In the genomic region with DNA sequence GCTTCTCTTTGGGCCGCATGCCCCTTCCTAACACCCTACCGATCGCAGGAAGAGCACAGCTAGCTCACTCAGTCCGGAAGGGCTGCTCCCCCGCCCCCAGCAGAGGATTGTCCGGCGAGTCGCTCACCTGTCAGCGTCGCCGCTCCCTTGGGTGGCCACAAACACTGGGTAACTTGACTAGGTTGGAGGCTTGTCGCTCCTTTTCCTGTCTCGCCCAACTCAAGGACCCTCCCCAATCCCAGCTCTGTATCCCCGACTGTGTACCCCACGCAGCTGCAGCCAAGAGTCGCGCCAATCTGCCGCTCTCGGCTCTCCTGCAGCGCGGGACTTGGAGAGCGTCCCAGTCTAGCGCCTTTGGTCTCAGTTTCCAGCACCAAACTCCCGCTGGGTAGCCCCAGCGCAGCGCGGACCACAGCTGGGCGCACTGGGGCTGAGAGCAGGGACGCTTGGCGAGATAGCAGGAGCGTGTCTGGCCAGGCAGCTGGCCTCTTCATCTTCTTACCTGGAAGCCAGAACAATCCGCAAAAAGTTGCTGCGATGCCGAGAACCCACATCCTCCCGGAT, we compare ENCODE assay signal across 9 mouse cellular contexts. TPM values are rescaled to one million over a fixed set of nuclear protein-coding genes. Genes with fewer than 3 reads are reported as not detected.
DNase-seq lines count a peak whose midpoint lies in the region; ATAC-seq and TF ChIP-seq lines count a peak whose summit lies in the region.
"Had no signal": no experiment of that assay in that cellular context is flagged by ENCODE, and none has a peak within 500 bp of the region (broad histone marks: within the 10 kb centered on the region; RNA-seq: fewer than 3 reads in every experiment).

No protein-coding gene starts in this region.

- no peak for TF ChIP-seq EP300 in ES-Bruce4 (IDR thresholded peaks at IDR 0.05; ENCODE audit: insufficient read depth, low read depth, low read length)

- H3K9ac ChIP-seq in ES-Bruce4 (ENCODE audit: low read depth, poor library complexity, severe bottlenecking): no peak overlapping the region; the same call in 1 of the 2 replicates
- H3K9ac ChIP-seq in forebrain, embryonic 12.5 days: peak overlapping the region; percentile 59
- H3K9ac ChIP-seq in hindbrain, embryonic 13.5 days: peak overlapping the region; percentile 81
- H3K9ac ChIP-seq in limb, embryonic 11.5 days (ENCODE audit: low read length): peak overlapping the region; percentile 22

- H3K27ac ChIP-seq in ES-Bruce4 (ENCODE audit: insufficient read depth, low read length): no peak overlapping the region
- H3K27ac ChIP-seq in forebrain, embryonic 12.5 days: no peak overlapping the region
- H3K27ac ChIP-seq in hindbrain, embryonic 13.5 days: peak overlapping the region; percentile 64
- H3K27ac ChIP-seq in limb, embryonic 11.5 days (replicated peaks; ENCODE audit: low read depth, low read length): no peak overlapping the region

- H3K27me3 ChIP-seq in ES-Bruce4 (ENCODE audit: control insufficient read depth, insufficient read depth, low read length, poor library complexity, severe bottlenecking): no peaks in the 10 kb centered on the region; the same call in 1 of the 2 replicates
- peaks cover 53% of the 10 kb centered on the region for H3K27me3 ChIP-seq in forebrain, embryonic 12.5 days
- H3K27me3 ChIP-seq in hindbrain, embryonic 13.5 days: peaks cover 27% of the 10 kb centered on the region
- H3K27me3 ChIP-seq in limb, embryonic 11.5 days (ENCODE audit: control insufficient read depth, insufficient read depth, low read length): peaks cover 29% of the 10 kb centered on the region

- no peak for TF ChIP-seq POLR2A in ES-Bruce4 (IDR thresholded peaks at IDR 0.05; ENCODE audit: insufficient read depth, low read length)

- ATAC-seq in forebrain, embryonic 12.5 days (ENCODE audit: low FRiP score): peak; percentile 59
- ATAC-seq in hindbrain, embryonic 13.5 days (ENCODE audit: low FRiP score): peak; percentile 50
- peak; percentile 51; the same call in 1 of the 2 replicates for ATAC-seq in limb, embryonic 11.5 days (ENCODE audit: insufficient number of reproducible peaks, low FRiP score, low TSS enrichment, low read depth)

- no peak for TF ChIP-seq CTCF in ES-Bruce4 (IDR thresholded peaks at IDR 0.05; ENCODE audit: low read depth, low read length)

- H3K4me1 ChIP-seq in ES-Bruce4 (ENCODE audit: control insufficient read depth, insufficient read depth, low read length): no peaks in the 10 kb centered on the region
- peaks cover 27% of the 10 kb centered on the region for H3K4me1 ChIP-seq in forebrain, embryonic 12.5 days
- H3K4me1 ChIP-seq in hindbrain, embryonic 13.5 days (replicated peaks): peaks cover 32% of the 10 kb centered on the region
- peaks cover 22% of the 10 kb centered on the region for H3K4me1 ChIP-seq in limb, embryonic 11.5 days (ENCODE audit: control insufficient read depth, insufficient read depth, low read length)

- peak overlapping the region; percentile 98 for H3K4me2 ChIP-seq in forebrain, embryonic 12.5 days
- H3K4me2 ChIP-seq in hindbrain, embryonic 13.5 days: peak overlapping the region; percentile 98
- peak overlapping the region; percentile 91 for H3K4me2 ChIP-seq in limb, embryonic 11.5 days (ENCODE audit: low read depth, severe bottlenecking)

- H3K36me3 ChIP-seq in ES-Bruce4 (ENCODE audit: control insufficient read depth, insufficient read depth, low read length, poor library complexity, severe bottlenecking): no peaks in the 10 kb centered on the region
- no peaks in the 10 kb centered on the region for H3K36me3 ChIP-seq in forebrain, embryonic 12.5 days (replicated peaks)
- no peaks in the 10 kb centered on the region for H3K36me3 ChIP-seq in hindbrain, embryonic 13.5 days
- H3K36me3 ChIP-seq in limb, embryonic 11.5 days (ENCODE audit: control insufficient read depth, insufficient read depth, low read length): no peaks in the 10 kb centered on the region

- under 1% methylated on average over 35 of the region's 35 CpGs for WGBS in forebrain, embryonic 12.5 days
- under 1% methylated on average over 35 of the region's 35 CpGs for WGBS in hindbrain, embryonic 13.5 days
- WGBS in limb, embryonic 11.5 days: under 1% methylated on average over 35 of the region's 35 CpGs

- H3K4me3 ChIP-seq in ES-Bruce4 (ENCODE audit: low read depth, low read length): peak overlapping the region; percentile 57
- peak overlapping the region; percentile 50 for H3K4me3 ChIP-seq in forebrain, embryonic 12.5 days (replicated peaks)
- H3K4me3 ChIP-seq in hindbrain, embryonic 13.5 days: peak overlapping the region; percentile 57
- peak overlapping the region; percentile 45 for H3K4me3 ChIP-seq in limb, embryonic 11.5 days (ENCODE audit: low read depth, low read length)

- DNase-seq in adrenal gland, postnatal 14 days: peak; percentile 18
- DNase-seq in adrenal gland, postnatal 4 days (ENCODE audit: low spot score in 2 of 2): no peak
- peak; percentile 60 for DNase-seq in limb, embryonic 11.5 days (ENCODE audit: low spot score)
- DNase-seq in neural tube, embryonic 10.5 days (ENCODE audit: extremely low spot score, low spot score): peak; percentile 65
- no peak for DNase-seq in spleen, postnatal 14 days (ENCODE audit: low spot score in 2 of 2)

- no peaks in the 10 kb centered on the region for H3K9me3 ChIP-seq in ES-Bruce4 (replicated peaks; ENCODE audit: control insufficient read depth, insufficient read depth, low read length, poor library complexity, severe bottlenecking)
- no peaks in the 10 kb centered on the region for H3K9me3 ChIP-seq in forebrain, embryonic 12.5 days
- no peaks in the 10 kb centered on the region for H3K9me3 ChIP-seq in hindbrain, embryonic 13.5 days
- no peaks in the 10 kb centered on the region for H3K9me3 ChIP-seq in limb, embryonic 11.5 days (ENCODE audit: control insufficient read depth, low read length)

RNA-seq across cellular contexts. Expression of gene Lypd1, which starts 1.5 kb away (rescaled TPM):
- total RNA-seq in adrenal gland, postnatal 14 days (2021): 3.5 and 4.9 TPM in 2 replicates
- 1 to 10 TPM; 2.1 to 2.7 TPM for total RNA-seq in adrenal gland, postnatal 4 days (2021)
- 0.84 TPM in 1 of 2 replicates, not detected in the other for polyA plus RNA-seq in ES-Bruce4 (2011; ENCODE audit: insufficient read depth, insufficient read length, low read depth, missing spikeins)
- 7.2 and 9.0 TPM in 2 replicates for polyA plus RNA-seq in forebrain, embryonic 12.5 days (2016; fragmentation: Nextera tagmentation; extraction: Ambion mirVana)
- polyA plus RNA-seq in hindbrain, embryonic 13.5 days (2015; fragmentation: Nextera tagmentation; extraction: Ambion mirVana): 53.2 and 55.3 TPM in 2 replicates
- polyA plus RNA-seq in limb, embryonic 11.5 days (2014; fragmentation: Nextera tagmentation; extraction: Ambion mirVana): 0.89 and 1.4 TPM in 2 replicates
- total RNA-seq: gastrocnemius, postnatal 36 days had no signal

Comparison
In these comparisons a context has a peak if more than half of its experiments do, and no peak if none do; other contexts are left out.
1. DNase-seq: peak in adrenal gland, postnatal 14 days (single experiment), limb, embryonic 11.5 days (single experiment) and neural tube, embryonic 10.5 days (single experiment); none in adrenal gland, postnatal 4 days (0 of 2) and spleen, postnatal 14 days (0 of 2).
2. Peak in every context shown above with its lines, with median percentiles within 50 percentile points of each other: H3K4me3 ChIP-seq, ATAC-seq and H3K4me2 ChIP-seq.